ENCODE assay signal across 19 mouse cellular contexts in genomic region chr8:114806826-114807420, GRCm38 (mm10).
"Had no signal": no experiment of that assay in that cellular context is flagged by ENCODE, and none has a peak within 500 bp of the region (broad histone marks: within the 10 kb centered on the region; RNA-seq: fewer than 3 reads in every experiment).

No protein-coding gene starts in this region.

- H3K27ac ChIP-seq: liver, embryonic 15.5 days; lung, embryonic 15.5 days; macrophage; midbrain, embryonic 12.5 days; midbrain, embryonic 15.5 days; neural tube, embryonic 12.5 days had no signal

- H3K27me3 ChIP-seq: liver, embryonic 15.5 days; lung, embryonic 15.5 days; megakaryocyte, embryonic 14.5 days; midbrain, embryonic 12.5 days; midbrain, embryonic 15.5 days; neural tube, embryonic 12.5 days had no signal

- H3K4me3 ChIP-seq: liver, embryonic 15.5 days; lung, embryonic 15.5 days; megakaryocyte, embryonic 14.5 days; midbrain, embryonic 12.5 days; midbrain, embryonic 15.5 days; neural tube, embryonic 12.5 days had no signal

- H3K9ac ChIP-seq: liver, embryonic 15.5 days; liver, postnatal 0 days; lung, embryonic 15.5 days; midbrain, embryonic 12.5 days; midbrain, embryonic 15.5 days; neural tube, embryonic 12.5 days had no signal

- H3K4me2 ChIP-seq: liver, embryonic 15.5 days; lung, embryonic 15.5 days; midbrain, embryonic 12.5 days; midbrain, embryonic 15.5 days had no signal

- ATAC-seq: liver, postnatal 0 days; lung, postnatal 0 days; midbrain, embryonic 15.5 days had no signal

- H3K36me3 ChIP-seq: liver, embryonic 15.5 days; lung, embryonic 15.5 days; midbrain, embryonic 12.5 days; midbrain, embryonic 15.5 days; neural tube, embryonic 12.5 days had no signal

- H3K9me3 ChIP-seq: liver, embryonic 15.5 days; lung, embryonic 15.5 days; midbrain, embryonic 12.5 days; midbrain, embryonic 15.5 days; neural tube, embryonic 12.5 days had no signal

- DNase-seq: liver, postnatal 0 days; lung, adult 2 months; lung, postnatal 14 days; lung, postnatal 36 days; right cerebral cortex, adult 18-20 months; right cerebral cortex, postnatal 25 days; right cerebral cortex, postnatal 4 days; spleen, adult 18-20 months; thymus, adult 18-20 months; thymus, postnatal 14 days; thymus, postnatal 36 days had no signal

- H3K4me1 ChIP-seq: liver, embryonic 15.5 days; lung, embryonic 15.5 days; midbrain, embryonic 12.5 days; midbrain, embryonic 15.5 days; neural tube, embryonic 12.5 days had no signal
